Mouse (Mus musculus) gastrocnemius, postnatal 36 days (tissue): ENCODE results near the gene Dnmt3l. TPM values are rescaled to one million over a fixed set of nuclear protein-coding genes. Genes with fewer than 3 reads are reported as not detected.
A peak's percentile ranks its signal among the peaks of the same experiment; 100 is the strongest.
"Not testable (repeated sequence)": the region's sequence is repeated elsewhere in the genome, so short reads cannot be mapped to it uniquely, and the experiment has no call there.

ENCODE experiments used
- DNase-seq, 2 experiments: peaks; one replicate each; pipeline ENCODE4 v3.0.0; 2022
- intact Hi-C: fragments of 180-260 bp; cut with DNase I; formaldehyde crosslinking; loops from one replicate; pipeline ENCODE4 v1.15.1; 2025
- long read RNA-seq, 2 experiments: library from polyadenylated mRNA; stranded (forward); transcript quantifications; one replicate each; pipeline ENCODE4 v2.0.0; 2021
- total RNA-seq, 2 experiments: library from RNA; stranded (reverse); gene quantifications; 2 replicates each; pipeline ENCODE4 v1.2.3; 2021

Dnmt3l gene
- not detected for total RNA-seq
- long read RNA-seq, experiment 1, partial matches to known transcripts = 1 of 1 reads
- long read RNA-seq, experiment 1, other reads (novel, unspliced or antisense) = 0 of 1 reads
- long read RNA-seq, experiment 2 = 0 reads

- DNase-seq = no peak
- intact Hi-C loops = loop anchor here (2.0 kb wide), 1 partner anchor 57 kb away; no protein-coding TSS in a partner anchor
Measured at GRCm38 (mm10) chr10:78041647-78042046, at the start of gene Dnmt3l. Dnmt3l (plus strand) TSS chr10:78041947.

- no peak for DNase-seq
- intact Hi-C loops = loop anchor here (10.0 kb wide), 1 partner anchor 579 kb away; the partner anchor contains the start of gene Ilvbl
Measured at GRCm38 (mm10) chr10:77995639-77996038, 46.1 kb upstream of the Dnmt3l start.

GRCm38 (mm10) chr10:78000200-78000599, 41.5 kb upstream of the Dnmt3l start:
- intact Hi-C loops = no loop called here
- DNase-seq = no peak

DNA sequence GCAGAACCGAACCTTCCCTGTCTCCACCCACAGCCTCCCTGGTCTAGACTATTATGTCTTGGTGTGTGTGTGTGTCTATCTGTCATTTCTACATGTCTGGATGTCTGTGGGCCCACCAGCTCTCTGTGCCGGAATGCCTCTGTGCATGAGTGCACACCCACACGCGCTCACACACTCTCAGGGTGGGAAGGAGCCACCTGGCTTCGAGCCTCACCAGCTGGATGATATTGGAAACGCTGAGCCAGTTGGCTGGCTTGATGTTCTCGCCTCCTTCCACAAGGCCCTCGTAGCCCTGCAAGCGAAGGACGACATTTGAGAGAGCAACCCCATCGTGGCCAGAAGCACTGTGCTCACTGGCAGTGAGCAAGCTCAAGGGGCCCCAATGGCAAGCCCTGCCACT, 40.0 kb upstream of the Dnmt3l start:
- intact Hi-C loops = no loop called here

GRCm38 (mm10) chr10:78002316-78002715, 39.4 kb upstream of the Dnmt3l start:
- intact Hi-C loops = no loop called here

More for the DNA sequence above, 40.0 kb upstream of the Dnmt3l start:
- peak; percentile 37 to 54 for DNase-seq

DNA sequence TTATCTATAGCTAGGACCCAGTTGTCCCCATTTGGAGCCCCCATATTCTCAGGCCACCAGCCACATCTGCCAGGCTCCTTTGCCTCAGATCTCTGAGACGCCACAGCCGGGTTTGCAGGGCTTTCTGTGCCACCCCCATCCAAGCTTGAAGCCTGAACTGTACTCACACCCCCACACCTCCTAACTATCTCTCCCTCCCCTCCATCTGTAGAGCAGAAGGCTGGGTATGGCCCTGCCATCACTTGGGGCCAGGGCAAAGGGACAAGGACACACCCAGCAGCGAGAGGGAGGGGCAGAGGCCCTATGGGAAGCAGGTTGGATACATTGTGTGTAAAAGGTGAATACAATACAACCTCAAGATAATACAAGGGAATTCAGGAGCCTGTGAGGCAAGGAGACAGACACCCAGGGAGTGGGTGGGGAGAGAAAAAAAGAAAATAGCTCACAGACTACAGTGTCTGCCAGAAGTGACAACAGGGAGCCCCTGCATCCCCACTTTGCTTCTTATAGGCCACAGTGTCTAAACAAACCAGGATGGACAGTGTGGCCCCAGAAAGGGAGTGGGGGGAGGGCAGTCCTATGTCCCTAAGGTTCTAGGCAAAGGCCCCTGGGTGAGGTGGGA, 37.2 kb upstream of the Dnmt3l start:
- intact Hi-C loops = no loop called here

More at GRCm38 (mm10) chr10:78002316-78002715, 39.4 kb upstream of the Dnmt3l start:
- no peak for DNase-seq

GRCm38 (mm10) chr10:78005791-78006438, 35.8 kb upstream of the Dnmt3l start:
- no peak for DNase-seq
- intact Hi-C loops = no loop called here

More for the DNA sequence above, 37.2 kb upstream of the Dnmt3l start:
- DNase-seq = no peak

- intact Hi-C loops = no loop called here
- no peak for DNase-seq
Measured at GRCm38 (mm10) chr10:78007203-78007602, 34.5 kb upstream of the Dnmt3l start.

DNA sequence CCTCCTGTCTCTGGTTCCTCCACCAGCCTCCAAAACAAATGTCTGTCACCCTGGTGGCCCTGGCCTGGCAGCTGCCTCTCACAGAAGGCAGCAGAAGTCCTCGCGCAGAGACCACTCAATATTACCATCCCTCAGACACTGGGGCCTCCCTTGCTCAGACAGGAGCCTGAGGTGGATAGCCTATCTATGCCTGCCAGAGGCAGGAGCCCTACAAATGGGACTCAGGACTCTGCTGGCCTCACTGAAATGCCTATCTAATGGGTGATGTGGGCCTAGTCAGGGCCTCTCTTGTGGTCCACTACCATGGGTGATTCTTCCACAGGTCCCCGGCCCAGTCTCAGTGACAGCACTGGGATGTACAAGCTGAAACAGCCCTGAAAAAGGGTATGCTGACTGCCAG, 33.6 kb upstream of the Dnmt3l start:
- intact Hi-C loops = no loop called here
- no peak for DNase-seq

DNA sequence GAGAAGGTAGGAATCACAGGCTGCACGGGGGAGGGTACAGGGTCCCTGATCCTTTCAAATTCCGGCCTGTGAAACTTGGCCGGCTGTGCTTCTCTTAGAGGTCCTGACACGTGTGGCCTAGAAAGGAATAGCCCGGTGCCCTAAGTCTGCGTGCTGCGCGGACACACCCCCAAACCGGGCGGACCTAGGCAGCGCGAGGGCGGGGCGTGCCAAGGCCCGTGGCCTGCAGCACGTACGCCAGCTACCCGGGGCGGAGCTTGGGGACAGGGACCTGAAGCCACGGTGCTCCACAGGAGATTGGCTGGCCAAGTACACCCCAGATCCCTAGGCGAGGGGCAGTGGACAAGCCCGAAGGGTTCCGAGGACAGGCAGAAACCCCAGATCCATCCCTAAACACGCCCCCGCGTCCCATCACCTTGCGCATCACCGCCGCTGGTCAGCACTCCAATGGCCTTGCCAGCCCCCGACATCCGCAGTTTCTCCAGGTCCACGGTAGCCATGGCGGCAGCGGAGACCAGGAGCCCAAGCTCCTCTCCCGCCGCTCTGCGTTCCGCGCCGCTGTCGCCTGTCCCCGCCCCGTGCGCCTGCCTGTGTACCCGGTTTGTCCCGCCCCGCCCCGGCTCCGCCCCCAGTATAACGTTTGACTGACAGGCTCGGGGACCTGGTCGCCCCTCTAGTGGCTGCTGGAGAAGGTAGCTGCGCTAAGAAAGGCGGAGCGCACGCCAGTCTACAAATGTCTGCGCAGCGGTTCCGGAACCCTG, 32.4 kb upstream of the Dnmt3l start:
- DNase-seq = peak; percentile 89 to 93
- intact Hi-C loops = no loop called here

- DNase-seq = no peak
- intact Hi-C loops = no loop called here
Measured at GRCm38 (mm10) chr10:78009945-78010293, 31.8 kb upstream of the Dnmt3l start, which contains the start of gene Pfkl. Pfkl (minus strand) TSS chr10:78010083.

DNA sequence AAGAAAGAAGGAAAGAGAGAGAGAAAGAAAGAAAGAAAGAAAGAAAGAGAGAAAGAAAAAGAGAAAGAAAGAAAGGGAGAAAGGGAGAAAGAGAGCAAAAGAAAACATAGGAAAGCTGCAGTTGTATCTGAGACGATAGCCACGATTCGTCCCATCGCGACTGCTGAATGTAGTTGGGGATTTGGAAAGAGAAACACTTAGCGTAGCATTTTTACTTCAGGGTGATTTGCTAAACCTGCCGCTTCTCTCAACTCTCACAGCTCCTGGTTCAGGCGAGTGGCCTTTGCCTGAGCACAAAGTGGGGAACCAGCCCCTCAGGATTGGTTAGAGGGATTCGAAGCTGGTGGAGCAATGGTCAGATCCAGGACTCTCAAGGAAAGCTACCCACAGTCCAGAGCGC, 31.4 kb upstream of the Dnmt3l start:
- no peak for DNase-seq
- intact Hi-C loops = no loop called here

GRCm38 (mm10) chr10:78011116-78011515, 30.6 kb upstream of the Dnmt3l start:
- DNase-seq, intact Hi-C loops: not testable (repeated sequence)

- no peak for DNase-seq
- intact Hi-C loops = no loop called here
Measured at GRCm38 (mm10) chr10:78012661-78013495, 28.9 kb upstream of the Dnmt3l start.

DNA sequence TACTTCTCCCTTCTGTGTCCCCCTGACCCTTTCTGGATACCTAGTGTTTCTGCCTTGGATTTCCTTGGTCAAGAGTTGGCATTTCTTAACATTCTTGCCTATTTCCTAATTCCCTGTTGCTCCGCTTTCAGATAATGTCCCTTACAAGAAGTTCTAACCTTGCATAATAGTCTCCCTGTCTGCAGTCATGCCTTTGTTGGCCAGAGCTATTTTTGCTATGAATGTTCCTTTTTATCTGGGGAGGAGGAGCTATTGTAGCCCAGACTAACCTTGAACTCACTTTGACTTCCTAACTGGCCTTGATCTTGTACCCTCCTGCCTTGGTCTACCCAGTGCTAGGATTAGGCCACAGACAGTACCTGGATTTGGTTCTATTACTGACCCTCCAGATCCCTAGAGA, 26.3 kb upstream of the Dnmt3l start:
- no peak for DNase-seq
- intact Hi-C loops = loop anchor here (5.0 kb wide), 1 partner anchor 33 kb away; no protein-coding TSS in a partner anchor

- intact Hi-C loops = loop anchor here (5.0 kb wide), 1 partner anchor 34 kb away; no protein-coding TSS in a partner anchor
Measured at GRCm38 (mm10) chr10:78016366-78016765, 25.4 kb upstream of the Dnmt3l start.

DNA sequence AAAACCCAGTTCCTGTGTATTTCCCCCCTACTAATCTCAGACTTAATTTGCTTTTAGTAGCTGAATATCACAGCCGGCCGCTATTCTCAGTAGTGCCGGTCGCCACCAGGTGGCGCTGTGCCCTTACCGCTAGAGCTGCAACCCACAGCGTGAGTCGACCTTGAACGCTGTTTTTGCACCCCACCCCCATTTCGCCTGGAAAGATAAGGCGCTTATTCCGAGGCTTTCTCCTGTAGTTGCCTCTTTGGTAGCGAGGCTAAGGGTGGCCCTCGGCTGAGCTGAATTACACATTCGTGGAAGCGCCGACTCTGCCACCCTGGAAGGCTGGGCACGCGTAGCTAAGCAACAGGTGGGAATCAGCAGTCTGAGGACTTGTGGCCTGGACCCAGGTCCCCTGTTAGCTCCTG, 22.9 kb upstream of the Dnmt3l start:
- intact Hi-C loops = loop anchor here (5.0 kb wide), 1 partner anchor 36 kb away; no protein-coding TSS in a partner anchor
- peak; percentile 47 to 62 for DNase-seq

More at GRCm38 (mm10) chr10:78016366-78016765, 25.4 kb upstream of the Dnmt3l start:
- DNase-seq = no peak

GRCm38 (mm10) chr10:78019291-78019690, 22.5 kb upstream of the Dnmt3l start:
- intact Hi-C loops = loop anchor here (5.0 kb wide), 1 partner anchor 37 kb away; no protein-coding TSS in a partner anchor

GRCm38 (mm10) chr10:78019984-78020383, 21.8 kb upstream of the Dnmt3l start:
- intact Hi-C loops = loop anchor here (5.0 kb wide), 1 partner anchor 38 kb away; no protein-coding TSS in a partner anchor
- not testable (repeated sequence) for DNase-seq

More at GRCm38 (mm10) chr10:78019291-78019690, 22.5 kb upstream of the Dnmt3l start:
- DNase-seq = no peak

- DNase-seq = not testable (repeated sequence)
- intact Hi-C loops = loop anchor here (5.0 kb wide), 1 partner anchor 137 kb away; no protein-coding TSS in a partner anchor
Measured at GRCm38 (mm10) chr10:78025453-78025852, 16.3 kb upstream of the Dnmt3l start.
